Mouse (Mus musculus) CH12.LX (cell line): Measurements from ENCODE around the gene Vav1. TPM values are rescaled to one million over a fixed set of nuclear protein-coding genes. Genes with fewer than 3 reads are reported as not detected.
A peak's percentile ranks its signal among the peaks of the same experiment; 100 is the strongest.

ENCODE experiments used
- DNase-seq: peaks from one replicate; pipeline ENCODE4 v3.0.0-alpha.2; 2013; ENCODE audit errors: extremely low read depth
- H3K27ac ChIP-seq: 2 replicates; pipeline ENCODE4 v1.5.1; 2012; ENCODE audit warnings: low read depth, mild to moderate bottlenecking, control low read depth, moderate library complexity; ENCODE audit not compliant: insufficient read depth
- H3K27me3 ChIP-seq: replicated peaks from 2 replicates; pipeline ENCODE3; 2012; ENCODE audit warnings: inconsistent platforms
- H3K36me3 ChIP-seq, 2 experiments: replicated peaks in 1 of 2; 2 replicates each; pipeline versions ENCODE3 to v1.6.1; 2012; ENCODE audit warnings: inconsistent platforms in 1 of 2, low read length in 1 of 2, mild to moderate bottlenecking in 1 of 2, mixed read lengths in 1 of 2, moderate library complexity in 1 of 2; ENCODE audit not compliant: control insufficient read depth in 1 of 2, insufficient read depth in 1 of 2
- H3K4me1 ChIP-seq, 2 experiments: 2 replicates each; pipeline ENCODE4 v1.6.1; 2012; ENCODE audit warnings: inconsistent platforms in 1 of 2, moderate library complexity in 1 of 2; ENCODE audit not compliant: insufficient read depth in 2 of 2, control insufficient read depth in 1 of 2
- H3K4me2 ChIP-seq: 2 replicates; pipeline ENCODE4 v1.6.1; 2012; ENCODE audit warnings: low read depth, mild to moderate bottlenecking, control low read depth; ENCODE audit not compliant: poor library complexity, insufficient read depth, severe bottlenecking
- H3K4me3 ChIP-seq, 3 experiments: fragments of 150-350 bp in 1 of 3; sonication (generic) in 1 of 3; replicated peaks in 1 of 3; 2 replicates each; pipeline versions ENCODE3 to v1.5.1; 2011 to 2012; ENCODE audit warnings: low read depth in 2 of 3, low read length in 2 of 3, mild to moderate bottlenecking in 2 of 3, moderate library complexity in 2 of 3, control low read depth in 1 of 3, improper control_type of control experiment in 1 of 3, inconsistent platforms in 1 of 3, mixed read lengths in 1 of 3; ENCODE audit not compliant: poor library complexity in 1 of 3
- H3K79me2 ChIP-seq: replicated peaks from 2 replicates; pipeline ENCODE4 v1.6.1; 2012; ENCODE audit warnings: mild to moderate bottlenecking, moderate library complexity; ENCODE audit not compliant: control insufficient read depth, poor library complexity, insufficient read depth, severe bottlenecking; ENCODE audit errors: extremely low read depth
- H3K9ac ChIP-seq: 2 replicates; pipeline ENCODE4 v1.6.1; 2012; ENCODE audit warnings: low read depth, mild to moderate bottlenecking, control low read depth, moderate library complexity; ENCODE audit not compliant: insufficient read depth
- H3K9me3 ChIP-seq: replicated peaks from 2 replicates; pipeline ENCODE3; 2012; ENCODE audit warnings: low read length, inconsistent platforms, mixed read lengths
- BHLHE40 ChIP-seq: IDR thresholded peaks from 2 replicates; pipeline ENCODE4 v1.6.1; 2011; ENCODE audit warnings: mild to moderate bottlenecking, low read depth, low read length, improper control_type of control experiment
- CHD1 ChIP-seq: IDR thresholded peaks from 2 replicates; pipeline ENCODE4 v1.6.1; 2012; ENCODE audit warnings: low read depth, low read length, improper control_type of control experiment, inconsistent platforms
- CTCF ChIP-seq, 2 experiments: IDR thresholded peaks in 1 of 2; conservative IDR thresholded peaks in 1 of 2; 2 replicates each; pipeline ENCODE4 v1.5.1; 2011 to 2012; ENCODE audit warnings: low read depth in 2 of 2, low read length in 2 of 2, improper control_type of control experiment in 1 of 2, inconsistent platforms in 1 of 2, mild to moderate bottlenecking in 1 of 2, moderate library complexity in 1 of 2
- E2F4 ChIP-seq: IDR thresholded peaks from 2 replicates; pipeline ENCODE4 v1.6.1; 2011; ENCODE audit warnings: low read depth, low read length, improper control_type of control experiment; ENCODE audit not compliant: insufficient replicate concordance
- EP300 ChIP-seq: IDR thresholded peaks from 2 replicates; pipeline ENCODE4 v1.6.1; 2011; ENCODE audit warnings: low read length, improper control_type of control experiment
- GABPA ChIP-seq: IDR thresholded peaks from 2 replicates; pipeline ENCODE4 v1.6.1; 2012; ENCODE audit warnings: low read depth, low read length, improper control_type of control experiment, inconsistent platforms; ENCODE audit not compliant: insufficient replicate concordance
- HCFC1 ChIP-seq: IDR thresholded peaks from 2 replicates; pipeline ENCODE4 v1.6.1; 2012; ENCODE audit warnings: low read depth, mild to moderate bottlenecking, inconsistent platforms, low read length, improper control_type of control experiment
- IRF4 ChIP-seq: IDR thresholded peaks from 2 replicates; pipeline ENCODE4 v1.6.1; 2014; ENCODE audit warnings: low read depth, mild to moderate bottlenecking, inconsistent platforms, low read length, improper control_type of control experiment
- JUN ChIP-seq: IDR thresholded peaks from 2 replicates; pipeline ENCODE4 v1.6.1; 2011; ENCODE audit warnings: low read depth, mild to moderate bottlenecking, low read length, improper control_type of control experiment, moderate library complexity; ENCODE audit not compliant: insufficient read depth
- KAT2A ChIP-seq: IDR thresholded peaks from 2 replicates; pipeline ENCODE4 v1.6.1; 2012; ENCODE audit warnings: low read length, improper control_type of control experiment, inconsistent platforms; ENCODE audit not compliant: insufficient replicate concordance
- MAX ChIP-seq: IDR thresholded peaks from 2 replicates; pipeline ENCODE4 v1.6.1; 2011; ENCODE audit warnings: low read length, improper control_type of control experiment
- MAZ ChIP-seq: IDR thresholded peaks from 2 replicates; pipeline ENCODE4 v1.6.1; 2012; ENCODE audit warnings: low read depth, mild to moderate bottlenecking, inconsistent platforms, low read length, improper control_type of control experiment, moderate library complexity
- MXI1 ChIP-seq: IDR thresholded peaks from 2 replicates; pipeline ENCODE4 v1.6.1; 2011; ENCODE audit warnings: mild to moderate bottlenecking, low read depth, low read length, improper control_type of control experiment
- MYC ChIP-seq: IDR thresholded peaks from 2 replicates; pipeline ENCODE4 v1.6.1; 2011; ENCODE audit warnings: low read depth, mild to moderate bottlenecking, improper control_type of control experiment, low read length
- NELFE ChIP-seq: IDR thresholded peaks from 2 replicates; pipeline ENCODE4 v1.6.1; 2011; ENCODE audit warnings: low read depth, low read length, improper control_type of control experiment
- NRF1 ChIP-seq: IDR thresholded peaks from 2 replicates; pipeline ENCODE4 v1.6.1; 2014; ENCODE audit warnings: low read depth, mild to moderate bottlenecking, inconsistent platforms, low read length, improper control_type of control experiment, moderate library complexity
- PAX5 ChIP-seq: IDR thresholded peaks from 2 replicates; pipeline ENCODE4 v1.6.1; 2012; ENCODE audit warnings: low read length, inconsistent platforms, mixed read lengths
- POLR2AphosphoS2 ChIP-seq: IDR thresholded peaks from 2 replicates; pipeline ENCODE4 v1.6.1; 2011; ENCODE audit warnings: low read depth, low read length, improper control_type of control experiment
- RAD21 ChIP-seq: IDR thresholded peaks from 2 replicates; pipeline ENCODE4 v1.6.1; 2011; ENCODE audit warnings: low read depth, mild to moderate bottlenecking, low read length, improper control_type of control experiment, moderate library complexity
- RCOR1 ChIP-seq: conservative IDR thresholded peaks from 2 replicates; pipeline ENCODE4 v1.6.1; 2012; ENCODE audit warnings: low read depth, mild to moderate bottlenecking, inconsistent platforms, low read length, improper control_type of control experiment
- SIN3A ChIP-seq: IDR thresholded peaks from 2 replicates; pipeline ENCODE4 v1.6.1; 2012; ENCODE audit warnings: low read length, improper control_type of control experiment, inconsistent platforms
- TBP ChIP-seq: conservative IDR thresholded peaks from 2 replicates; pipeline ENCODE4 v1.6.1; 2011; ENCODE audit warnings: low read depth, low read length, improper control_type of control experiment
- TCF12 ChIP-seq: IDR thresholded peaks from 2 replicates; pipeline ENCODE4 v1.6.1; 2014; ENCODE audit warnings: low read depth, mild to moderate bottlenecking, inconsistent platforms, low read length, improper control_type of control experiment
- UBTF ChIP-seq: IDR thresholded peaks from 2 replicates; pipeline ENCODE4 v1.6.1; 2012; ENCODE audit warnings: low read depth, mild to moderate bottlenecking, inconsistent platforms, low read length, improper control_type of control experiment, moderate library complexity
- USF1 ChIP-seq: IDR thresholded peaks from 2 replicates; pipeline ENCODE4 v1.6.1; 2014; ENCODE audit warnings: low read depth, mild to moderate bottlenecking, inconsistent platforms, low read length, improper control_type of control experiment
- USF2 ChIP-seq: conservative IDR thresholded peaks from 2 replicates; pipeline ENCODE4 v1.6.1; 2011; ENCODE audit warnings: low read depth, low read length, improper control_type of control experiment
- ZKSCAN1 ChIP-seq: IDR thresholded peaks from 2 replicates; pipeline ENCODE4 v1.6.1; 2012; ENCODE audit warnings: low read depth, inconsistent platforms, low read length, improper control_type of control experiment, borderline replicate concordance
- ZMIZ1 ChIP-seq: IDR thresholded peaks from 2 replicates; pipeline ENCODE4 v1.6.1; 2012; ENCODE audit warnings: low read depth, mild to moderate bottlenecking, inconsistent platforms, low read length, improper control_type of control experiment
- ZNF384 ChIP-seq: IDR thresholded peaks from 2 replicates; pipeline ENCODE4 v1.6.1; 2012; ENCODE audit warnings: low read depth, low read length, improper control_type of control experiment, inconsistent platforms
- dilution Hi-C: fragments of 300-500 bp; cut with MboI; formaldehyde crosslinking; loops from 2 replicates; pipeline ENCODE4 v1.14.3; 2020; ENCODE audit warnings: low sequenced_read_pairs; ENCODE audit not compliant: extremely low pct_unique_long_range_greater_than_20kb, extremely low pct_ligation_motif_present
- in situ Hi-C: fragments of 300-500 bp; cut with MboI; formaldehyde crosslinking; loops from 3 replicates; pipeline ENCODE4 v1.14.3; 2019; ENCODE audit warnings: low sequenced_read_pairs, low pct_ligation_motif_present, low pct_unique_long_range_greater_than_20kb, mixed read lengths
- polyA plus RNA-seq: library from polyadenylated mRNA; unstranded; fragments of >175 nt; gene quantifications from 2 replicates; pipeline ENCODE4 v1.2.1, GENCODE M21; 2012; ENCODE audit warnings: low read depth; ENCODE audit not compliant: insufficient read length
- total RNA-seq, 2 experiments: library from RNA; depleted of rRNA; stranded (reverse); fragments of 300-350 nt in 1 of 2; fragments of >200 nt in 1 of 2; gene quantifications; 2 replicates each; pipeline ENCODE4 v1.2.3; 2012 to 2014

Gene Vav1
- total and polyA plus RNA-seq, 3 experiments, result 60.3 to 90.9 (median 84.3) TPM

DNA sequence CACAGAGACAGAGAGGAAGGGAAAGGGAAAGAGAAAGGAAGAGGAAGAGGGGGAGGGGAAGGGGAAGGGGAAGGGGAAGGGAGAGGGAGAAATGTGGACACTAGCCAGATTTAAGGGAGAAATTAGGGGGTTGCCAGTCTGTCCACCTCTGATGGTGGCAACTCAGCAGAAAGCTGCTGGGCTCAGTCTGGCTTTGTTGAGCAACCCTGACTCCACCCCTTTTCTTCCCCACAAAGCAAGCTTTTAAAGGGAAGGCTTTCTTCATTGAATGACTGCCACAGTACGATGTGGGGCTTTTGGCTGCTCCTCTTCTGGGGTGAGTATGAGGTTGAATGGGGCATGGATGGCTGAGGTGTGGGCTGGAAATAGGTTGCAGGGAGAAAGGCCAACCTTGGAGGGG lies 79.5 kb downstream of the Vav1 start, which contains the start of gene Adgre1:
Gene Adgre1 (plus strand): TSS at position 251 of the 400 bp plus-strand sequence.
- peak within 1 kb of the TSS in 2 of 3 experiments; percentile 40 to 65 for H3K4me3 ChIP-seq
- in situ Hi-C loops (no loop called here), dilution Hi-C loops (no loop called here)

DNA sequence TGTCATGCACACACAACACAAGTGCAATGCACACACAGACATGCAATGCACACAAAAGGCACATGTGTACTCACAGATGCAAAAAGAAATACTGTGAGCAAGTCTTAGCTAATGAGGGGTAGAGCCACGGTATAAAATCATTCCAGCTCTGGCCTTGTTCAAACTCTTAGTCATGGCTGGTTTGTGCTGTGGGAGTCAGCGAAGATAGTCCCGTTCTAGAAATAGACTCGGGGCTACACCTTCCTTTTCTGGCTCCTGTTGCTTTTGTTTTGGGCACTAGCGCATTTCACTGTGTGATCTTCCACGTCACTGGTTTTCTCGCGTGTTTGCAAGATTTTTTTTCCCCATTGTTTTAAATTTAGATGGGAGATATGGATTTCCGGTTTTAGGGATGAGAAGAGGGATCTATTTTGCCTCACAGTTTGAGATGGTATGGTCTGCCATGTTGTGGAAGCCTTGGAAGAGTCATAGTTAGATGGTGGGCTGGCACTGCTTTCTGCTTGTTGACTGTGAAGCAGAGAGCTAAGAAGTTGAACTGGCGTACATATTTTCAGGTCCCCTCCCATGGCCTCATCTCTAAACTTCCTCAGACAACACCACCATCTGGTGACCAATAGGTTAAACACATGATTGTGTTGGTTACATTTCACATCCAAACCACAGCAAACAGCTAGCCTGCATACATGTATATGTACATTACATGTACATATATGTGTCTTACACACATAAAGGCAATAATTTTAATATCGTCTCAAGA lies 80.8 kb downstream of the Vav1 start:
- in situ Hi-C loops, result no loop called here
- Histone ChIP-seq H3K9ac (peak overlapping the region; percentile 41; the same call in 1 of the 2 replicates), H3K79me2 (peaks cover 2% of the 10 kb centered on the region; the same call in 1 of the 2 replicates), H3K27ac (peak overlapping the region; percentile 49; the same call in 1 of the 2 replicates), H3K27me3 (no peaks in the 10 kb centered on the region), H3K4me3 (peak overlapping the region in 2 of 3 experiments; percentile 40 to 65), H3K4me2 (peak overlapping the region; percentile 61), H3K9me3 (no peaks in the 10 kb centered on the region), H3K36me3 (no peaks in the 10 kb centered on the region), H3K4me1 (peaks cover 6 to 36% of the 10 kb centered on the region in 2 experiments)
- DNase-seq, result peak; percentile 51
- dilution Hi-C loops, result no loop called here
- no peak for TF ChIP-seq ZNF384
- no peak for TF ChIP-seq PAX5
- no peak for TF ChIP-seq UBTF
- TF ChIP-seq USF2, result no peak
- no peak for TF ChIP-seq POLR2AphosphoS2
- TF ChIP-seq GABPA, result no peak
- no peak for TF ChIP-seq IRF4
- no peak for TF ChIP-seq BHLHE40
- no peak for TF ChIP-seq TCF12
- no peak for TF ChIP-seq HCFC1
- TF ChIP-seq ZMIZ1, result no peak
- TF ChIP-seq MYC, result 0 out of 2 replicates have a peak, but pooled peaks have one; percentile 30
- TF ChIP-seq MAX, result no peak
- TF ChIP-seq E2F4, result no peak
- TF ChIP-seq NRF1, result no peak
- peak; percentile 78; the same call in 1 of the 2 replicates for TF ChIP-seq CHD1
- TF ChIP-seq EP300, result no peak
- TF ChIP-seq MXI1, result no peak; the same call in 1 of the 2 replicates
- TF ChIP-seq ZKSCAN1, result no peak
- TF ChIP-seq RAD21, result peak; percentile 89
- no peak for TF ChIP-seq RCOR1
- TF ChIP-seq USF1, result no peak
- no peak for TF ChIP-seq NELFE
- TF ChIP-seq JUN, result no peak
- TF ChIP-seq CTCF (conservative IDR thresholded peaks at IDR 0.05 in 1 of 2, IDR thresholded peaks at IDR 0.05 in 1 of 2; ENCODE audit: low read depth in 2 of 2, low read length in 2 of 2), result peak in 1 of 2 experiments; percentile 79; a peak in 2 of 4 replicates
- no peak; the same call in 1 of the 2 replicates for TF ChIP-seq MAZ
- no peak for TF ChIP-seq SIN3A
- no peak for TF ChIP-seq KAT2A

More for the DNA sequence above, 79.5 kb downstream of the Vav1 start, which contains the start of gene Adgre1:
- Histone ChIP-seq H3K27me3 (no peaks in the 10 kb centered on the region), H3K4me2 (peak within 1 kb of the TSS; percentile 61), H3K79me2 (0 out of 2 replicates have a peak, but pooled peaks cover under 1% of the 10 kb centered on the region), H3K4me1 (peaks cover 6 to 37% of the 10 kb centered on the region in 2 experiments), H3K9ac (peak within 1 kb of the TSS; percentile 41), H3K36me3 (no peaks in the 10 kb centered on the region), H3K27ac (peak within 1 kb of the TSS; percentile 49; the same call in 1 of the 2 replicates), H3K9me3 (no peaks in the 10 kb centered on the region)
- 0 out of 2 replicates have a peak, but pooled peaks have one; percentile 22 for TF ChIP-seq TBP
- no peak for TF ChIP-seq E2F4
- no peak for TF ChIP-seq USF1
- TF ChIP-seq PAX5, result no peak
- no peak for TF ChIP-seq RAD21
- no peak for TF ChIP-seq ZNF384
- no peak for TF ChIP-seq NRF1
- DNase-seq, result no peak
